Mouse (Mus musculus): ENCODE results near the gene Paox. TPM values are rescaled to one million over a fixed set of nuclear protein-coding genes. Genes with fewer than 3 reads are reported as not detected.
A peak's percentile ranks its signal among the peaks of the same experiment; 100 is the strongest.
"Not testable (repeated sequence)": the region's sequence is repeated elsewhere in the genome, so short reads cannot be mapped to it uniquely, and the experiment has no call there.

Paox gene
- polyA plus RNA-seq, 1 experiment from 2014 or later, result 12.4 TPM

DNA sequence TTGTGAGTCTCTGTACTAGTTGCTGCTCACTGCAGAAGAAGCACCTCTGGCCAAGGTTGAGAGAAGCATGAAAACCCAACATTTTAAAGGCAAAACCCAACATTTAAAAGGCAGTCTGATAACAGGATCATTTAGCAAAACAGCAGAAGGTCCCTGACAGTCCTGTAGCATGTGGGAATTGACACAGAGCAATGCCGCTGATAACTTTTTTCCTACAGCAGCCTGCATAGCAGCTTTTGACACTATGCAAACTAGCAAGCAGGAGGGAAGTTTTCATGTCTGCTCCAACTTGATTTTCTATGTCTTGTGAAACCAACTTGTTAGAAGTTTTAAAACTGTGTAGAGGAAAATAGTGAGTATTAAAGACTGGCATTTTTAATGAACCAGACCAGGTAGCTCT, 8.8 kb downstream of the Paox start:
- Histone ChIP-seq H3K27me3 (ENCODE audit: control insufficient read depth, insufficient read depth, low read length) (no peaks in the 10 kb centered on the region), H3K4me1 (ENCODE audit: control insufficient read depth in 2 of 2, insufficient read depth in 2 of 2, low read length in 2 of 2) (peaks cover 0 to 3% of the 10 kb centered on the region in 2 experiments; a peak in 1 of 4 replicates), H3K4me2 (ENCODE audit: low read length) (no peak overlapping the region), H3K36me3 (ENCODE audit: control insufficient read depth, insufficient read depth, low read length) (peaks cover 2% of the 10 kb centered on the region; the same call in 1 of the 2 replicates), H3K9ac (ENCODE audit: low read length) (no peak overlapping the region), H3K27ac (replicated peaks in 1 of 2; ENCODE audit: control insufficient read depth in 1 of 2, insufficient read depth in 1 of 2, low read depth in 2 of 2, low read length in 2 of 2) (no peak overlapping the region), H3K9me3 (ENCODE audit: control insufficient read depth, low read length) (no peaks in the 10 kb centered on the region), H3K4me3 (ENCODE audit: control insufficient read depth in 1 of 2, insufficient read depth in 1 of 2, low read depth in 1 of 2, low read length in 2 of 2) (no peak overlapping the region)
- no peak for ATAC-seq (ENCODE audit: insufficient number of reproducible peaks, insufficient read depth, low FRiP score, low read depth)
- 83% methylated on average over 1 of the region's 1 CpGs for WGBS

DNA sequence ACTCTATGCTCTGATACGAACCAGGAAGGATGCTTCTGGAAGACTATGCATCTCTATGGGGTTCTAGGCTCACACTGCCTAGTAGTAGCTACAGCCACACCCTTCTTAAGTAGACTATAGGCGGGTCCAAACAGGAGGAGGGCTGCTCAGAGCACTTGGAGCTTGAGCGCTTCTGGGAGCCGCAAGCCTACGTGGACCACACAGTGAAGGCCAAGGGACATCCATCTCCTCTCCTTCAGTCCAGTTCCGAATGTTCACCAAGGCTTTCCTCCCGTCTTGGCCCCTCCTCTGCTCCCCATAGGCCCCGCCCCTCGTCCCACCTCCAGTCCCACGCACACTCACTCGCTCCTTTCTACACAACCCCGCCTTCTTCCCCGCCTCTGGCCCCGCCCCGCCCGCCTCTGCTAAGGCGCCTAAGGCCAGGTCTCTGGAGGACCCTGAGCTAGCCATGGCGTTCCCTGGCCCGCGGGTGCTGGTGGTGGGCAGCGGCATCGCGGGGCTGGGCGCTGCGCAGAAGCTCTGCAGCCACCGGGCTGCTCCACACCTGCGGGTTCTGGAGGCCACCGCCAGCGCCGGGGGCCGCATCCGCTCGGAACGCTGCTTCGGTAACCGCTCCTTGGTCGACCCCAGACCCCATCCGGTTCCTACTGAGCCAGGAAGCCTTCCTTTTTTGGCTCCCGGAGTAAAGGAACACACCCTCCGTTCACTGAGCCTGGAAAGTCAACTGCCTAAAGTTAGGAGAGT, 9.9 kb downstream of the Paox start:
- Histone ChIP-seq H3K27ac (replicated peaks in 1 of 2; ENCODE audit: control insufficient read depth in 1 of 2, insufficient read depth in 1 of 2, low read depth in 2 of 2, low read length in 2 of 2) (no peak overlapping the region), H3K4me2 (ENCODE audit: low read length) (peak overlapping the region; percentile 75), H3K9ac (ENCODE audit: low read length) (peak overlapping the region; percentile 78), H3K4me1 (ENCODE audit: control insufficient read depth in 2 of 2, insufficient read depth in 2 of 2, low read length in 2 of 2) (peaks cover 0 to 3% of the 10 kb centered on the region in 2 experiments; a peak in 1 of 4 replicates), H3K36me3 (ENCODE audit: control insufficient read depth, insufficient read depth, low read length) (peaks cover 13% of the 10 kb centered on the region; the same call in 1 of the 2 replicates), H3K4me3 (ENCODE audit: control insufficient read depth in 1 of 2, insufficient read depth in 1 of 2, low read depth in 1 of 2, low read length in 2 of 2) (peak overlapping the region; percentile 57 to 82), H3K27me3 (ENCODE audit: control insufficient read depth, insufficient read depth, low read length) (no peaks in the 10 kb centered on the region), H3K9me3 (ENCODE audit: control insufficient read depth, low read length) (no peaks in the 10 kb centered on the region)
- peak; percentile 97 for ATAC-seq (ENCODE audit: insufficient number of reproducible peaks, insufficient read depth, low FRiP score, low read depth)
- 2% methylated on average over 40 of the region's 40 CpGs for WGBS

GRCm38 (mm10) chr7:140126022-140126350, 10.4 kb downstream of the Paox start:
- no peaks in the 10 kb centered on the region for H3K27me3 ChIP-seq (ENCODE audit: control insufficient read depth, insufficient read depth, low read length)
- peaks cover 14% of the 10 kb centered on the region; the same call in 1 of the 2 replicates for H3K36me3 ChIP-seq (ENCODE audit: control insufficient read depth, insufficient read depth, low read length)
- peak; percentile 16; the same call in 1 of the 2 replicates for ATAC-seq (ENCODE audit: insufficient number of reproducible peaks, insufficient read depth, low FRiP score, low read depth)
- H3K9me3 ChIP-seq (ENCODE audit: control insufficient read depth, low read length), result no peaks in the 10 kb centered on the region
- no peak overlapping the region for H3K27ac ChIP-seq (replicated peaks in 1 of 2; ENCODE audit: control insufficient read depth in 1 of 2, insufficient read depth in 1 of 2, low read depth in 2 of 2, low read length in 2 of 2)
- peaks cover 0 to 3% of the 10 kb centered on the region in 2 experiments; a peak in 1 of 4 replicates for H3K4me1 ChIP-seq (ENCODE audit: control insufficient read depth in 2 of 2, insufficient read depth in 2 of 2, low read length in 2 of 2)
- WGBS, result 7% methylated on average over 5 of the region's 5 CpGs
- H3K9ac ChIP-seq (ENCODE audit: low read length), result peak overlapping the region; percentile 78
- peak overlapping the region; percentile 57 to 82 for H3K4me3 ChIP-seq (ENCODE audit: control insufficient read depth in 1 of 2, insufficient read depth in 1 of 2, low read depth in 1 of 2, low read length in 2 of 2)
- H3K4me2 ChIP-seq (ENCODE audit: low read length), result peak overlapping the region; percentile 75

- H3K27ac ChIP-seq (replicated peaks in 1 of 2; ENCODE audit: control insufficient read depth in 1 of 2, insufficient read depth in 1 of 2, low read depth in 2 of 2, low read length in 2 of 2), result no peak overlapping the region
- ATAC-seq (ENCODE audit: insufficient number of reproducible peaks, insufficient read depth, low FRiP score, low read depth), result no peak
- H3K9me3 ChIP-seq (ENCODE audit: control insufficient read depth, low read length), result no peaks in the 10 kb centered on the region
- peaks cover 18% of the 10 kb centered on the region; the same call in 1 of the 2 replicates for H3K36me3 ChIP-seq (ENCODE audit: control insufficient read depth, insufficient read depth, low read length)
- WGBS, result 80% methylated on average over 3 of the region's 3 CpGs
- no peaks in the 10 kb centered on the region for H3K27me3 ChIP-seq (ENCODE audit: control insufficient read depth, insufficient read depth, low read length)
- H3K9ac ChIP-seq (ENCODE audit: low read length), result no peak overlapping the region
- peaks cover 0 to 3% of the 10 kb centered on the region in 2 experiments; a peak in 1 of 4 replicates for H3K4me1 ChIP-seq (ENCODE audit: control insufficient read depth in 2 of 2, insufficient read depth in 2 of 2, low read length in 2 of 2)
- no peak overlapping the region for H3K4me2 ChIP-seq (ENCODE audit: low read length)
- H3K4me3 ChIP-seq (ENCODE audit: control insufficient read depth in 1 of 2, insufficient read depth in 1 of 2, low read depth in 1 of 2, low read length in 2 of 2), result no peak overlapping the region
These were observed 11.3 kb downstream of the Paox start for GRCm38 (mm10) chr7:140126934-140127333.

DNA sequence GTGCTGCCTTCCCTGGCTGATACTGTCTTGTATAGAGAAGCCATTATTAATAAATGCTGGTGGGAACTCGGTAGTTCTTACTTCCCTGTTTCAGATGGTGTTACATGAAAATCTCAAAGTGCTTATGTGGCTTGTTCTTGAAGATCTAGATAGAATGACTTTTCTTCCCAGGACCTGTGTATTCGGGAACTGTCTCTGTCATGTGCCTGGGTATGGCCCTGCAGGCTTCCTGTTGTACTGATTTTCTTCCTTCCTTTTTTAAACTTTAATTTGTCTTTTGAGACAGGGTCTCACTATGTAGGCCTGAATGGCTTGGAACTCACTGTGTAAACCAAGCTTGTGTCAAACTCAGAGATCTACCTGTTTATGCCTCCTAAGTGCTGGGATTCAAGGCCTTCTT, 12.3 kb downstream of the Paox start:
- Histone ChIP-seq H3K27ac (replicated peaks in 1 of 2; ENCODE audit: control insufficient read depth in 1 of 2, insufficient read depth in 1 of 2, low read depth in 2 of 2, low read length in 2 of 2) (no peak overlapping the region), H3K9me3 (ENCODE audit: control insufficient read depth, low read length) (no peaks in the 10 kb centered on the region), H3K27me3 (ENCODE audit: control insufficient read depth, insufficient read depth, low read length) (no peaks in the 10 kb centered on the region), H3K9ac (ENCODE audit: low read length) (no peak overlapping the region), H3K36me3 (ENCODE audit: control insufficient read depth, insufficient read depth, low read length) (peaks cover 18% of the 10 kb centered on the region; the same call in 1 of the 2 replicates), H3K4me3 (ENCODE audit: control insufficient read depth in 1 of 2, insufficient read depth in 1 of 2, low read depth in 1 of 2, low read length in 2 of 2) (no peak overlapping the region), H3K4me1 (ENCODE audit: control insufficient read depth in 2 of 2, insufficient read depth in 2 of 2, low read length in 2 of 2) (peaks cover 0 to 3% of the 10 kb centered on the region in 2 experiments; a peak in 1 of 4 replicates), H3K4me2 (ENCODE audit: low read length) (no peak overlapping the region)
- no peak for ATAC-seq (ENCODE audit: insufficient number of reproducible peaks, insufficient read depth, low FRiP score, low read depth)
- 73% methylated on average over 2 of the region's 2 CpGs for WGBS

DNA sequence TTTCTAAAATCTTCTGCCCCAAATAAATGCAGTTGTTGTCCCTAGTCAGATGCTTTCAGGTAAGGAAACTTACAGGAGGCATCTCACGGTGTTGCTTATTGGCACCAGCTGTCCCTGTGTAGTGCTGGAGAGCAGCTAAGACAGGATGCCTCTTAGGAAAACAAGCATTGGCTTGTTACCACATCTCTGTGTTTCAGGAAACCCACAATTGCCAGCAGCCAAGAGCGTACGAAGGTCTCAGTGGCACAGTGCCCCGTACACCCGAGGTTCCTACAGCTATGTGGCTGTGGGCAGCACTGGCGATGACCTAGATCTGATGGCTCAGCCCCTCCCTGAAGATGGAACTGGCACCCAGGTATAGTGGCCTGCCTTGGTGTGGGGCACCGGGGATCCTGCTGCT, 16.6 kb downstream of the Paox start:
- peaks cover 18% of the 10 kb centered on the region; the same call in 1 of the 2 replicates for H3K36me3 ChIP-seq (ENCODE audit: control insufficient read depth, insufficient read depth, low read length)
- ATAC-seq (ENCODE audit: insufficient number of reproducible peaks, insufficient read depth, low FRiP score, low read depth); H3K27me3 ChIP-seq (ENCODE audit: control insufficient read depth, insufficient read depth, low read length); H3K27ac ChIP-seq (replicated peaks in 1 of 2; ENCODE audit: control insufficient read depth in 1 of 2, insufficient read depth in 1 of 2, low read depth in 2 of 2, low read length in 2 of 2); H3K4me2 ChIP-seq (ENCODE audit: low read length); H3K4me3 ChIP-seq (ENCODE audit: control insufficient read depth in 1 of 2, insufficient read depth in 1 of 2, low read depth in 1 of 2, low read length in 2 of 2); H3K9me3 ChIP-seq (ENCODE audit: control insufficient read depth, low read length); H3K4me1 ChIP-seq (ENCODE audit: control insufficient read depth in 2 of 2, insufficient read depth in 2 of 2, low read length in 2 of 2); H3K9ac ChIP-seq (ENCODE audit: low read length): not testable (repeated sequence)
- WGBS, result 87% methylated on average over 7 of the region's 7 CpGs

GRCm38 (mm10) chr7:140134033-140134432, 18.4 kb downstream of the Paox start:
- H3K27me3 ChIP-seq (ENCODE audit: control insufficient read depth, insufficient read depth, low read length); H3K27ac ChIP-seq (replicated peaks in 1 of 2; ENCODE audit: control insufficient read depth in 1 of 2, insufficient read depth in 1 of 2, low read depth in 2 of 2, low read length in 2 of 2); H3K4me2 ChIP-seq (ENCODE audit: low read length); H3K9ac ChIP-seq (ENCODE audit: low read length); H3K4me1 ChIP-seq (ENCODE audit: control insufficient read depth in 2 of 2, insufficient read depth in 2 of 2, low read length in 2 of 2); ATAC-seq (ENCODE audit: insufficient number of reproducible peaks, insufficient read depth, low FRiP score, low read depth); H3K9me3 ChIP-seq (ENCODE audit: control insufficient read depth, low read length); H3K4me3 ChIP-seq (ENCODE audit: control insufficient read depth in 1 of 2, insufficient read depth in 1 of 2, low read depth in 1 of 2, low read length in 2 of 2): not testable (repeated sequence)
- H3K36me3 ChIP-seq (ENCODE audit: control insufficient read depth, insufficient read depth, low read length), result peaks cover 18% of the 10 kb centered on the region; the same call in 1 of the 2 replicates
- 83% methylated on average over 3 of the region's 7 CpGs for WGBS
